Comparison of ENCODE assay signal across 20 mouse cellular contexts in the genomic region with DNA sequence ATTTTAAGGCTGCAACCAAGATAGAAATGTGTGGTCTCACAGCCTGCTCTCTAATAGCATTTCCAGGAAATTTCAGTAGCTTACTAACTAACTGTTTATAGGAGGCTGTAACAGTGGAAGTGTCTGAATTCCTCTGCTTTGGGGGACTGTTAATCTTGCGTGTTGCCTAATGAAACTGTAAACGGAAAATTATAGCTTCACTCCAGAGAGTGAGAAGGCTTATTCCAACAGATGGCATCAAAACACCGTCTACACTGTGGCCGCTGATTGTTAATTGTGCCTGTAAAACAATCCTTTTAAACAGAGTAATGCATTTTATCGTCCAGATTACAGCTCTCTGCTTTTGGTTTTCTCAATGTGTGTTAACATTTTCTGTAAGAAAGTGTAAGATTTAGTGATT.
DNase-seq lines count a peak whose midpoint lies in the region; ATAC-seq and TF ChIP-seq lines count a peak whose summit lies in the region.
"Had no signal": no experiment of that assay in that cellular context is flagged by ENCODE, and none has a peak within 500 bp of the region (broad histone marks: within the 10 kb centered on the region; RNA-seq: fewer than 3 reads in every experiment).

No protein-coding gene starts in this region.

- no peaks in the 10 kb centered on the region for H3K9me3 ChIP-seq in forebrain, embryonic 15.5 days
- no peaks in the 10 kb centered on the region for H3K9me3 ChIP-seq in forebrain, embryonic 10.5 days
- H3K9me3 ChIP-seq: embryonic facial prominence, embryonic 10.5 days; heart, embryonic 10.5 days; kidney, embryonic 15.5 days; liver, embryonic 13.5 days; lung, embryonic 15.5 days; neural tube, embryonic 12.5 days had no signal

- no peak overlapping the region for H3K4me2 ChIP-seq in forebrain, embryonic 15.5 days (replicated peaks)
- H3K4me2 ChIP-seq: kidney, embryonic 15.5 days; liver, embryonic 13.5 days; lung, embryonic 15.5 days; neural tube, embryonic 12.5 days had no signal

- H3K27me3 ChIP-seq in forebrain, embryonic 15.5 days = no peaks in the 10 kb centered on the region
- no peaks in the 10 kb centered on the region for H3K27me3 ChIP-seq in forebrain, embryonic 10.5 days (ENCODE audit: poor library complexity, severe bottlenecking)
- H3K27me3 ChIP-seq in Patski = peaks cover 48% of the 10 kb centered on the region
- H3K27me3 ChIP-seq: kidney, embryonic 15.5 days; liver, embryonic 13.5 days; lung, embryonic 15.5 days; neural tube, embryonic 12.5 days had no signal

- 27% methylated on average over 5 of the region's 5 CpGs for WGBS in forebrain, embryonic 15.5 days
- 85% methylated on average over 5 of the region's 5 CpGs for WGBS in forebrain, embryonic 10.5 days

- peak; percentile 68; the same call in 1 of the 2 replicates for ATAC-seq in forebrain, embryonic 15.5 days (replicated peaks)
- ATAC-seq in Patski = no peak
- ATAC-seq: inflammation-experienced regulatory T-cells, adult 6 months had no signal

- DNase-seq in forebrain, embryonic 10.5 days (ENCODE audit: extremely low spot score, low spot score) = no peak
- DNase-seq in left cerebral cortex, adult 2 months (ENCODE audit: extremely low spot score in 1 of 2, low spot score in 2 of 2) = no peak
- no peak for DNase-seq in left cerebral cortex, postnatal 36 days (ENCODE audit: low spot score in 2 of 2)
- DNase-seq in Patski (ENCODE audit: low read depth, low spot score) = no peak
- DNase-seq in forelimb bud, embryonic 11.5 days (ENCODE audit: low read depth, low spot score) = peak; percentile 51
- no peak for DNase-seq in gastrocnemius, postnatal 25 days
- DNase-seq: adrenal gland, postnatal 36 days; cerebellum, postnatal 25 days; heart, postnatal 10 days; liver, embryonic 13.5 days; right cerebral cortex, postnatal 14 days; thymus, postnatal 36 days had no signal

- intact Hi-C loops in left cerebral cortex, adult 2 months (cut with DNase I) = no loop called here
- intact Hi-C loops in left cerebral cortex, postnatal 36 days (cut with DNase I) = loop anchor here (5.0 kb wide), 1 partner anchor 354 kb away; no protein-coding TSS in a partner anchor

- TF ChIP-seq CTCF in left cerebral cortex, adult 2 months (IDR thresholded peaks at IDR 0.05) = peak; percentile 34
- TF ChIP-seq CTCF in Patski (IDR thresholded peaks at IDR 0.05) = peak; percentile 27

- H3K4me1 ChIP-seq in forebrain, embryonic 15.5 days = peaks cover 13% of the 10 kb centered on the region; the same call in 1 of the 2 replicates
- no peaks in the 10 kb centered on the region for H3K4me1 ChIP-seq in forebrain, embryonic 10.5 days
- H3K4me1 ChIP-seq: embryonic facial prominence, embryonic 10.5 days; heart, embryonic 10.5 days; kidney, embryonic 15.5 days; liver, embryonic 13.5 days; lung, embryonic 15.5 days; neural tube, embryonic 12.5 days had no signal

- H3K9ac ChIP-seq in forebrain, embryonic 15.5 days (replicated peaks) = no peak overlapping the region
- H3K9ac ChIP-seq: kidney, embryonic 15.5 days; liver, embryonic 13.5 days; lung, embryonic 15.5 days; neural tube, embryonic 12.5 days had no signal

- no peak overlapping the region for H3K27ac ChIP-seq in forebrain, embryonic 15.5 days (replicated peaks)
- H3K27ac ChIP-seq in forebrain, embryonic 10.5 days = no peak overlapping the region
- no peak overlapping the region for H3K27ac ChIP-seq in left cerebral cortex, adult 2 months
- H3K27ac ChIP-seq: embryonic facial prominence, embryonic 10.5 days; heart, embryonic 10.5 days; kidney, embryonic 15.5 days; liver, embryonic 13.5 days; lung, embryonic 15.5 days; macrophage; neural tube, embryonic 12.5 days had no signal

- in situ Hi-C loops in Patski (cut with MboI; ENCODE audit: low pct_unique_long_range_greater_than_20kb) = no loop called here

- no peak overlapping the region for H3K4me3 ChIP-seq in forebrain, embryonic 15.5 days
- H3K4me3 ChIP-seq in forebrain, embryonic 10.5 days = no peak overlapping the region
- H3K4me3 ChIP-seq in left cerebral cortex, adult 2 months = no peak overlapping the region
- H3K4me3 ChIP-seq: embryonic facial prominence, embryonic 10.5 days; heart, embryonic 10.5 days; kidney, embryonic 15.5 days; liver, embryonic 13.5 days; lung, embryonic 15.5 days; neural tube, embryonic 12.5 days had no signal

- H3K36me3 ChIP-seq in forebrain, embryonic 15.5 days = no peaks in the 10 kb centered on the region
- no peaks in the 10 kb centered on the region for H3K36me3 ChIP-seq in forebrain, embryonic 10.5 days (replicated peaks)
- H3K36me3 ChIP-seq: embryonic facial prominence, embryonic 10.5 days; heart, embryonic 10.5 days; kidney, embryonic 15.5 days; liver, embryonic 13.5 days; lung, embryonic 15.5 days; neural tube, embryonic 12.5 days had no signal

- POLR2A ChIA-PET in Patski (lab: Charles Lee) = no interaction called here

- CTCF ChIA-PET in Patski (lab: Charles Lee) = interaction anchor here (0.8 to 4.2 kb wide), 15 partner anchors 10 to 463 kb away, joined by 3 to 21 read pairs (median 5); no protein-coding TSS in a partner anchor
